8 mouse cellular contexts compared by ENCODE assay signal in the genomic region with DNA sequence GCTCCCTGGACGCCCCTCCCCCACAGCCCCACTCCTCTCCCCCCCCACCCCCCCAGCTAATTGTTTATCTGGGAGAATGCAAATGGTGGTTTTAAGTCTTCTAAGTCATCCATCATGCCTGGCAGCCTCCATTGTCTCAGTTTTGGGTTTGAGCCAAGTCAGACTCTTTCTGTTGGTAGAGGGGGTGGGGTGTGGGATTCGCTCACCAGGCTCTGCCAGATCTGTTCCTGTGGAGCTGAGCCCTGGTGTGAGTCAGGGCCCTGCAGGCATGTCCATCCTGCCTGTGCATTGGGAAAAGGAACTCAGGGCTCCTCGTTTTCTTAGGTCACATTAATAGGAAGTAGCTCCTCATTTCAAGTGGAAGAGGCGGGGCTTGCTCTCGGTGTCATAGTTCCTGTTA.
DNase-seq lines count a peak whose midpoint lies in the region; ATAC-seq lines count a peak whose summit lies in the region.

No protein-coding gene starts in this region.

- no peaks in the 10 kb centered on the region for H3K9me3 ChIP-seq in limb, embryonic 13.5 days
- no peaks in the 10 kb centered on the region for H3K9me3 ChIP-seq in midbrain, embryonic 12.5 days

- no peak overlapping the region for H3K9ac ChIP-seq in limb, embryonic 13.5 days
- H3K9ac ChIP-seq in midbrain, embryonic 12.5 days (replicated peaks): no peak overlapping the region

- peak; percentile 89 for DNase-seq in NIH3T3 (ENCODE audit: low read depth)
- peak; percentile 79 for DNase-seq in brain, adult 2 months (ENCODE audit: low read depth, low spot score)
- peak; percentile 79 for DNase-seq in kidney, adult 11 months
- peak; percentile 39 for DNase-seq in testis, postnatal 14 days (ENCODE audit: low spot score)
- DNase-seq in spleen, postnatal 4 days (ENCODE audit: low spot score in 2 of 2): no peak

- H3K27ac ChIP-seq in limb, embryonic 13.5 days: no peak overlapping the region
- peak overlapping the region; percentile 63 for H3K27ac ChIP-seq in midbrain, embryonic 12.5 days (replicated peaks)

- peaks cover 97% of the 10 kb centered on the region for H3K4me1 ChIP-seq in limb, embryonic 13.5 days
- peaks cover 79% of the 10 kb centered on the region for H3K4me1 ChIP-seq in midbrain, embryonic 12.5 days

- no peaks in the 10 kb centered on the region for H3K27me3 ChIP-seq in limb, embryonic 13.5 days
- peaks cover 17% of the 10 kb centered on the region for H3K27me3 ChIP-seq in midbrain, embryonic 12.5 days

- peak; percentile 70 for ATAC-seq in granulocyte monocyte progenitor cell, adult 5-6 weeks (replicated peaks; ENCODE audit: poor library complexity, severe bottlenecking)
- no peak for ATAC-seq in limb, embryonic 13.5 days (ENCODE audit: low FRiP score, low read depth)
- ATAC-seq in midbrain, embryonic 12.5 days (ENCODE audit: low FRiP score, low read depth): peak; percentile 61

- WGBS in limb, embryonic 13.5 days: 7% methylated on average over 5 of the region's 5 CpGs
- 1% methylated on average over 5 of the region's 5 CpGs for WGBS in midbrain, embryonic 12.5 days

- H3K36me3 ChIP-seq in limb, embryonic 13.5 days: no peaks in the 10 kb centered on the region
- no peaks in the 10 kb centered on the region for H3K36me3 ChIP-seq in midbrain, embryonic 12.5 days

- H3K4me3 ChIP-seq in limb, embryonic 13.5 days: no peak overlapping the region
- no peak overlapping the region for H3K4me3 ChIP-seq in midbrain, embryonic 12.5 days

- H3K4me2 ChIP-seq in limb, embryonic 13.5 days (replicated peaks): peak overlapping the region; percentile 49
- H3K4me2 ChIP-seq in midbrain, embryonic 12.5 days (replicated peaks): peak overlapping the region; percentile 44

Comparison
In these comparisons a context has a peak if more than half of its experiments do, and no peak if none do; other contexts are left out.
1. DNase-seq: peak in NIH3T3 (single experiment), brain, adult 2 months (single experiment), kidney, adult 11 months (single experiment) and testis, postnatal 14 days (single experiment); none in spleen, postnatal 4 days (0 of 2).